Mouse (Mus musculus) left cerebral cortex, adult 6 months (tissue): Measurements from ENCODE around the gene Wnt8b. TPM values are rescaled to one million over a fixed set of nuclear protein-coding genes. Genes with fewer than 3 reads are reported as not detected.

ENCODE experiments used
- long read RNA-seq, 2 experiments: library from polyadenylated mRNA; unstranded; transcript quantifications; one replicate each; pipeline ENCODE4 v2.0.0; 2019 to 2020
- polyA plus RNA-seq: library from polyadenylated mRNA; unstranded; fragments of <200 nt; fragmentation: Nextera tagmentation; gene quantifications from 2 replicates; pipeline ENCODE4 v1.2.3, GENCODE M21; 2021

The Wnt8b gene
- polyA plus RNA-seq: 0.11 TPM in 2 replicates
- long read RNA-seq, experiment 1: 0 reads
- long read RNA-seq, experiment 2: 0 reads

DNA sequence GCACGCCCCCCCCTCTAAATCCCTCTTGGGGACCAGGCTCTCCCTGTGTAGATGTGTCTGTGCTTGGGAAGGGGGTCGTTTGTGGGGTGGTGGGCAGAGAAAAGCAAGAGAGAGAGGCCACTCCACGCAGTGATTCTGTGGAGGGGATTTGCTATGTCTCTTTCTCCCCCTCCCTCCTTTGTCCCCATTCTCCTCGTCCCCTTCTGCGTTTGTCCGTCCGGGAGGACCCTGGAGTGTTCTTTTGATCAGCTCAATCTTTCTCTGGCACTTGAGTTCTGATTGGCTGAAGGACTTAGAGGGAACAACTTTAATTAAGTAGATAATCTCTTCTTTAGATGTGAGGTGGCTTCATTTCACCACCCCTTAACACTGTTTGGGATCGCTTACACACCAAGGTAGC lies at the start of gene Wnt8b:
Gene Wnt8b (plus strand): TSS at position 345 of the 400 bp plus-strand sequence.

DNA sequence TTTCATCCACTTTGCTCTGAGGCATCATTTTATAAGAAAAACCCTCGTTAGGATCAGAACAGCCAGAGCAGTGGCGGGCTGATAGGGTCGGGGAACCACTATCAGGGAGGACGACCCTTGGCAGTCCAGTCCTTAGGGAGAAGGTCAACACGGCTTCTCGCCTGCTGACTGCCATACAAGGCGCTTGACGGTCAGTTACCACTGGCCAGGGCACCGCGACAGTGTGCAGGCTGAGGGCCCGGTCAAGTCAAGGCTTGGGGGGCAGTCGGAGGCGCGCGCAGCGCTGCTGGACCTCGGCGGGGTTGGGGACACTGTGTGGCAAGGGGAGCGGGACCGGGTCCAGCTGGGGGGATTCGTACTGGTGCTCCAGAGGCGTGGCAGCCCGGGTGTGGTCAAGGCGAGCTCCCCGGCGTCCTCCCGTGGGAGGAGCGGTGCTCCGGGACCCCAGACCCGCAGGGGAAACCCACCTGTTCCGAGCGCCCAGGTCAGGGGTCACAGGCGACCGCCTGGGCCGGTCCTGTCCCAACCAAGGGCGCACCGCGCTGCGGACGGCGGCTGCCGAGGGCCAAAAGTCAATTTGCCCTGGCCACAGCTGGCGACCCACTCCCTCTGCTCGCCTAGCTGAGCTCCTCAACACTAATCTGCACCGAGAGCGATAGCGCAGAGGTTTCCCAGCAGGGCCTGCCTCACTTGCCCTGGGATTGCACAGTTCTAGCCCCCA lies 52.2 kb downstream of the Wnt8b start, which contains the start of gene Sec31b:
Gene Sec31b (minus strand): TSS at position 544 of the 721 bp plus-strand sequence.

DNA sequence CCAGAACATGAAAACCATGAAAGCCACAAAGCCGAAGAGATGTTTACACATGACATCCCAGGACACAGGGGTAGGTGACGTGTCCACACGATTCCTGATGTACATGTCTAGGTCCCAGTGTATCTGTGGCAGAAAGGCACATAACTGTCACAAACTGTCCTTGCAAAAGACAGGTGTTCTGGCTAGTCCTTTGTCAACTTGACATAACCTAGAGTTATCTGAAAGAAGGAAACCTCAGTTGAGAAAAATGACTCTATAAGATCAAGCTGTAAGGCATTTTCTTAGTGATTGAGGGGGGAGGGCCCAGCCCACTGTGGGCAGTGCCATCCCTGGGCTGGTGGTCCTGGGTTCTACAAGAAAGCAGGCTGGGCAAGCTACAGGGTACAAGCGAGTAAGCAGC lies 59.5 kb downstream of the Wnt8b start, which contains the start of gene Gm20538:
Gene Gm20538 (minus strand): TSS at position 101 of the 400 bp plus-strand sequence.

DNA sequence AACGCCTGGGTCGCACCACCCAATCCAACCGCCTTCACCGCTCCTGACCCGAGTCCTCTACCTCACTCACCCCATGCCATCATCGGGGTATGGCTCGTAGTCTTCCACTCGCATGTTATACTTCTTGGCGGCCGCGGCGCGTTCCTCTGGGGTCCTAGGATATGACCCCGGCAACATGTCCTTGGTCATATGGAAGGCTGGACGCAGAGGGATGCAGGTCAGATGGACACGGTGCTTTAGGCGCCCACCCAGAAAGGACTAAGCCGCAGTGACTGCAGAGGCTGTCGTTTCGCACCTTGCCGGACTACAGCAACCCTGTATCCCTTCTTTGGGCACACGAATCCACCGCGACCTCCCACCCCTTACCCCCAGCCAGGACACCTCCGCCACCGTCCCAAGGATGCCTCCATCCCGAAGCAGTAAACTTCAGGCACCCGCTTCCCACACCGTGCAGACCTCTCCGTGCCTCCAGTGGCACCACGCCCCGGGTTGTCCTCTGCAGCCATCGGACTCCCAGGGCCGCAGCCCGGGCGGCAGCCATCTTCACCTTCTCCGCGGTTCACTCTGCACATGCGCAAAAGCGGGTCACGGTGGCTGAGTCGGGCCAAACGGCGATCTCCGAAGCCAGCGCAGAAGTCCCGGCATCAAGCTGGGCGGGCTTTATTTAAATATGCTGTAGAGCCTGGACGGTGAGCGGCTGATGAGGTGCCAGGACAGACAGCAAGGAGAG lies 61.8 kb downstream of the Wnt8b start, which contains the start of gene Ndufb8:
Gene Ndufb8 (minus strand): TSS at position 580 of the 730 bp plus-strand sequence.

DNA sequence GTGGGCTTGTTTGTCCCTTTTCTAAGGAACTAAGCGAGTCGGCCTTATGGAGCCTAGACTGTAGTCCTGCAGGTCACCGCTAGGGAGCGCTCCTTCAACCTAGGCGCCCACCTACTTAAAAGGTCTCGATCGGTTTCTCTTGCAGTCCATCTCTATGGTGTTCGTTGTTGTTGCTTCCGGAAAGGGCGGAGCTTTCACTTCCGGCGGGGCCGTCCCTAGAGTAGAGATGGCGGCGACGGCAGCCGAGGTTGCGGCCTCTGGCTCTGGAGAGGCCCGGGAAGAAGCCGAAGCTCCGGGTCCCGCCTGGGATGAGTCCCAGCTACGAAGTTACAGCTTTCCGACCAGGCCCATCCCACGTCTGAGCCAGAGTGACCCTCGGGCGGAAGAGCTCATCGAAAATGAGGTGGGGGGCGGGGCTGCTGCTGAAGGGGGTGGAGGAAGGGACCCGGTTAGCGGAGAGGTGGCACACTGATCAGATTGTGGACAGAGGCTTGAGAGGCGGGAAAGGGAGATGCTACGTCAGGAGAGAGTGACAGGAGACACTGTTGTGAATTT lies 69.5 kb downstream of the Wnt8b start, which contains the start of gene Hif1an:
Gene Hif1an (plus strand): TSS at position 199 of the 555 bp plus-strand sequence.

Other genes with a start within 250 kb of the Wnt8b start
- gene Scd2, start 199.8 kb upstream of the Wnt8b start, polyA plus RNA-seq: 133 and 153 TPM in 2 replicates
- 0.13 and 0.24 TPM in 2 replicates for gene Scd4, start 160.4 kb upstream of the Wnt8b start, polyA plus RNA-seq
- 19.2 and 22.1 TPM in 2 replicates for gene Scd1, start 85.6 kb upstream of the Wnt8b start, polyA plus RNA-seq
- 0.04 TPM in 1 of 2 replicates, not detected in the other for gene Sec31b, start 52.4 kb downstream of the Wnt8b start, polyA plus RNA-seq
- not detected in 2 replicates for gene Gm20538, start 59.4 kb downstream of the Wnt8b start, polyA plus RNA-seq
- gene Ndufb8, start 62.0 kb downstream of the Wnt8b start, polyA plus RNA-seq: 1,093 and 1,257 TPM in 2 replicates
- gene Hif1an, start 69.4 kb downstream of the Wnt8b start, polyA plus RNA-seq: 3.7 and 5.0 TPM in 2 replicates